Mouse (Mus musculus): ENCODE data around the gene Taok3. TPM values are rescaled to one million over a fixed set of nuclear protein-coding genes. Genes with fewer than 3 reads are reported as not detected.

Gene Taok3
- polyA plus RNA-seq (2016; fragmentation: Nextera tagmentation; extraction: Ambion mirVana): 12.0 and 16.8 TPM in 2 replicates

DNA sequence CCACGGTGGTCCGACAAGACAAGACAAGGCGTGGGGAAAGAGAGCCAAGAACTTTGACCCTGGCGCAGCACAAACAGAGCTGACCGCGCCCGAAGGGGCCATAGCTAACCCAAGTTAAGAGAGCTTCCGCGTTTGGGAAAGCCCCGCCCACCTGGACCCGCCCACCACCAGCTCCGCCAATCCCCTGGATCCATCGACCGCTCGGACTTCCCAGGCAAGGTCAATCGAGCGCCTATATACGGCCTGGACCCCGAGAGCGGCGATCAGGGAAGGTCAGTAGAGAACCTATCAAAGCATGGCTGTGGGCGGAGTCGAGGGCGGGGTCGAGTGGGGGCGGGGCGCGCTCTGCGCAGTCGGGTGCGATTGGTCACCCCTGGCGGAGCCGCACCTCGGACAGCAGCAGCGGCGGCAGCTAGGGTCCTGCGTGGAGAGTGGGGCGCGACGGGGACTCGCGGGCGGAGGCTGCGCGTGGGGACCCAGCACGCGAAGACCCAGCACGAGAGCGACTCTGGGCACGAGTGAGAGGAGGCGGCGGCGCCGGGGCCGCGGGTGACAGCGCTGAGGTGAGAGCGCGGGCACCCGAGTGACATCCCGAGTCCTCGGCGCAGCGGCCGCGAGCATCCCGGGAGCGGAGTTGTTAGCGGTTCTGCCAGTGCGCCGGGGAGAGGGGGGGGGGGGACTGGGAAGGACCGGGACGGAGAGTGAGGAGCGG is at the start of gene Taok3:
Taok3 (plus strand) TSS at position 353 of the 712 bp plus-strand sequence.
- Histone ChIP-seq H3K36me3 (no peaks in the 10 kb centered on the region), H3K27me3 (ENCODE audit: low read depth, poor library complexity, severe bottlenecking) (peaks cover 23% of the 10 kb centered on the region), H3K27ac (replicated peaks) (peak within 1 kb of the TSS; percentile 80), H3K4me1 (peaks cover 31% of the 10 kb centered on the region), H3K9me3 (replicated peaks) (no peaks in the 10 kb centered on the region), H3K4me3 (peak within 1 kb of the TSS; percentile 85)
- peak; percentile 100 for DNase-seq (ENCODE audit: low spot score)
- WGBS: under 1% methylated on average over 73 of the region's 74 CpGs

GRCm38 (mm10) chr5:117087718-117088117 is 32.2 kb upstream of the Taok3 start:
- Histone ChIP-seq H3K36me3 (peaks cover 22% of the 10 kb centered on the region), H3K27me3 (ENCODE audit: low read depth, poor library complexity, severe bottlenecking) (peaks cover 23% of the 10 kb centered on the region), H3K4me1 (peaks cover 28% of the 10 kb centered on the region), H3K9me3 (replicated peaks) (no peaks in the 10 kb centered on the region), H3K4me3 (peak overlapping the region; percentile 38), H3K27ac (replicated peaks) (no peak overlapping the region; the same call in 1 of the 2 replicates)
- WGBS: 5% methylated on average over 13 of the region's 13 CpGs
- peak; percentile 53 for DNase-seq (ENCODE audit: low spot score)

- Histone ChIP-seq H3K4me3 (no peak overlapping the region), H3K4me1 (peaks cover 28% of the 10 kb centered on the region), H3K9me3 (replicated peaks) (no peaks in the 10 kb centered on the region), H3K27ac (replicated peaks) (no peak overlapping the region), H3K27me3 (ENCODE audit: low read depth, poor library complexity, severe bottlenecking) (peaks cover 23% of the 10 kb centered on the region), H3K36me3 (peaks cover 36% of the 10 kb centered on the region)
- 62% methylated on average over 3 of the region's 3 CpGs for WGBS
- no peak for DNase-seq (ENCODE audit: low spot score)
Observed at GRCm38 (mm10) chr5:117089147-117089546, 30.8 kb upstream of the Taok3 start.

DNA sequence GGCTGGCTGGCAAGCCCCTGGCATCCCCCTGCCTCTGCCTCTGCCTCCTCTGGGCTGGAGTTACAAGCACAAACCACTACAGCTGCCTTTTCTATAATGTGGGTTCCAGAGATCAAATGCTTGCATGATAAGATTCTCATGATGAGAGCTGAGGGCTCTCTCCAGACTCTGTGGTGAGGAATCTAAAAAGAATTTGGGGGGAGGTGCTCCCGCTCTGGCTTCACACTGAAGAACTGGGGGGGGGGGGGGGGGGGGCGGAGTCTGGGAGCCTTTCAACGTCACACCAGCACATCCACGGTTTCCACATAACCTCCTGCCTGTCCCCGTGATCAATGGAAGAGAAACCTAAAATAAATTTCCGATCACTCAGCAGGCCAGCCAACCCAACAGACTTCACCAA is 30.1 kb upstream of the Taok3 start:
- Histone ChIP-seq H3K27me3 (ENCODE audit: low read depth, poor library complexity, severe bottlenecking) (peaks cover 23% of the 10 kb centered on the region), H3K36me3 (peaks cover 42% of the 10 kb centered on the region), H3K27ac (replicated peaks) (no peak overlapping the region), H3K4me1 (peaks cover 28% of the 10 kb centered on the region), H3K9me3 (replicated peaks) (no peaks in the 10 kb centered on the region), H3K4me3 (no peak overlapping the region)
- no peak for DNase-seq (ENCODE audit: low spot score)
- WGBS: 37% methylated on average over 6 of the region's 6 CpGs

GRCm38 (mm10) chr5:117094431-117094830 is 25.5 kb upstream of the Taok3 start:
- no peak overlapping the region for H3K4me3 ChIP-seq
- peak; percentile 38 for DNase-seq (ENCODE audit: low spot score)
- no peak overlapping the region for H3K27ac ChIP-seq (replicated peaks)
- H3K36me3 ChIP-seq: peaks cover 81% of the 10 kb centered on the region
- H3K9me3 ChIP-seq (replicated peaks): no peaks in the 10 kb centered on the region
- no peaks in the 10 kb centered on the region for H3K27me3 ChIP-seq (ENCODE audit: low read depth, poor library complexity, severe bottlenecking)
- 57% methylated on average over 7 of the region's 7 CpGs for WGBS
- peaks cover 15% of the 10 kb centered on the region for H3K4me1 ChIP-seq

GRCm38 (mm10) chr5:117096716-117097115 is 23.2 kb upstream of the Taok3 start:
- H3K27me3 ChIP-seq (ENCODE audit: low read depth, poor library complexity, severe bottlenecking): no peaks in the 10 kb centered on the region
- H3K27ac ChIP-seq (replicated peaks): no peak overlapping the region
- DNase-seq (ENCODE audit: low spot score): peak; percentile 43
- peaks cover 8% of the 10 kb centered on the region for H3K4me1 ChIP-seq
- no peak overlapping the region for H3K4me3 ChIP-seq
- WGBS: 61% methylated on average over 3 of the region's 3 CpGs
- H3K36me3 ChIP-seq: peaks cover 92% of the 10 kb centered on the region
- H3K9me3 ChIP-seq (replicated peaks): no peaks in the 10 kb centered on the region

- no peaks in the 10 kb centered on the region for H3K9me3 ChIP-seq (replicated peaks)
- H3K4me1 ChIP-seq: peaks cover 8% of the 10 kb centered on the region
- H3K36me3 ChIP-seq: peaks cover 92% of the 10 kb centered on the region
- no peak overlapping the region for H3K4me3 ChIP-seq
- 90% methylated on average over 5 of the region's 5 CpGs for WGBS
- H3K27me3 ChIP-seq (ENCODE audit: low read depth, poor library complexity, severe bottlenecking): no peaks in the 10 kb centered on the region
- H3K27ac ChIP-seq (replicated peaks): peak overlapping the region; percentile 38; the same call in 1 of the 2 replicates
- DNase-seq (ENCODE audit: low spot score): no peak
Observed at GRCm38 (mm10) chr5:117099008-117099407, 20.9 kb upstream of the Taok3 start.

GRCm38 (mm10) chr5:117099742-117100141 is 20.2 kb upstream of the Taok3 start:
- Histone ChIP-seq H3K27ac (replicated peaks) (no peak overlapping the region), H3K4me3 (no peak overlapping the region), H3K4me1 (peaks cover 8% of the 10 kb centered on the region), H3K27me3 (ENCODE audit: low read depth, poor library complexity, severe bottlenecking) (no peaks in the 10 kb centered on the region), H3K36me3 (peaks cover 92% of the 10 kb centered on the region), H3K9me3 (replicated peaks) (no peaks in the 10 kb centered on the region)
- DNase-seq (ENCODE audit: low spot score): no peak
- 89% methylated on average over 11 of the region's 11 CpGs for WGBS

- Histone ChIP-seq H3K9me3 (replicated peaks) (no peaks in the 10 kb centered on the region), H3K4me1 (peaks cover 5% of the 10 kb centered on the region), H3K27ac (replicated peaks) (no peak overlapping the region), H3K4me3 (no peak overlapping the region), H3K36me3 (peaks cover 100% of the 10 kb centered on the region), H3K27me3 (ENCODE audit: low read depth, poor library complexity, severe bottlenecking) (no peaks in the 10 kb centered on the region)
- no peak for DNase-seq (ENCODE audit: low spot score)
- WGBS: 96% methylated on average over 20 of the region's 20 CpGs
Observed at GRCm38 (mm10) chr5:117103194-117103929, 16.6 kb upstream of the Taok3 start.

DNA sequence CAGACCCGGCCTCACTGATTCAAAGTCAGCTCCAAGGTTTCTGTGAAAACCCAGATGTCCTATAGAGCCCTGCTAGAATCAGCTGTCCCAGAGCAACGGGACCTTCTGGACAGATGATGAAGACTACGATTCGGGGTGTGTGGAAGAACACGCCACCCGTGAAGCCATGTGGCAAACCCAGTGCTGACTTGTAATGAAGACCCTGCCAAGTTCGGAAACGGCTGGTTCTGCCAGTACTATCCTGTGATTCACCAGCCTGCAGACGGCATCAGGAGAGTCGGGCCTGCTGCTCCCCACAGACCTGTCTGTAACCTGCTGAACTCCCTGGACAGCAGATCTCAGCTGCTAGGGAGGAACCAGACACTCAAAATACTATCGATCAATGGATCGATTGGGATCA is 15.6 kb upstream of the Taok3 start:
- no peak overlapping the region for H3K27ac ChIP-seq (replicated peaks)
- 97% methylated on average over 12 of the region's 12 CpGs for WGBS
- no peaks in the 10 kb centered on the region for H3K9me3 ChIP-seq (replicated peaks)
- no peaks in the 10 kb centered on the region for H3K27me3 ChIP-seq (ENCODE audit: low read depth, poor library complexity, severe bottlenecking)
- no peak overlapping the region for H3K4me3 ChIP-seq
- peaks cover 100% of the 10 kb centered on the region for H3K36me3 ChIP-seq
- no peak for DNase-seq (ENCODE audit: low spot score)
- H3K4me1 ChIP-seq: no peaks in the 10 kb centered on the region

DNA sequence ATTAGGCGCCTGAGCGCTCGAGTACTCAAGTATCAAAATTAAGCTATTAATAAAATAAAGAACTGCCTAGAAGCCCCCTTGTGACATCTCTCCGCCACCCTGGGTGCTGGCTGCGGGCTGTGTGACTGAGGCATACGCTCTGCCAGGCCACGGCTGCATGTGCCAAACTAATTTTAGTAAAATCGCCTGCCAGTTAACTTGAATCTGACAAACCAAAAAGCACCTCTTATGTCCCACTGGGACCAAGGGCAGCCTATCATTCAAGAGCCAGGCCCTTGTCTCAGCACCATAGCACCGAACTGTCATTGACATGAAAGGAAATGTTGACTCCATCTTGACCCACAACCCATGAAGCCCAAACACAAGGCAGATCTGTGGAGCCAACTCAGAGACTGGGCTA is 14.2 kb upstream of the Taok3 start:
- H3K36me3 ChIP-seq: peaks cover 99% of the 10 kb centered on the region
- H3K4me1 ChIP-seq: no peaks in the 10 kb centered on the region
- no peak overlapping the region for H3K27ac ChIP-seq (replicated peaks)
- no peaks in the 10 kb centered on the region for H3K9me3 ChIP-seq (replicated peaks)
- no peak for DNase-seq (ENCODE audit: low spot score)
- H3K4me3 ChIP-seq: no peak overlapping the region
- no peaks in the 10 kb centered on the region for H3K27me3 ChIP-seq (ENCODE audit: low read depth, poor library complexity, severe bottlenecking)
- WGBS: 93% methylated on average over 9 of the region's 9 CpGs

- Histone ChIP-seq H3K36me3 (peaks cover 99% of the 10 kb centered on the region), H3K27ac (replicated peaks) (no peak overlapping the region), H3K4me1 (no peaks in the 10 kb centered on the region), H3K27me3 (ENCODE audit: low read depth, poor library complexity, severe bottlenecking) (no peaks in the 10 kb centered on the region), H3K9me3 (replicated peaks) (no peaks in the 10 kb centered on the region), H3K4me3 (no peak overlapping the region)
- DNase-seq (ENCODE audit: low spot score): no peak
- 94% methylated on average over 13 of the region's 13 CpGs for WGBS
Observed at GRCm38 (mm10) chr5:117108292-117108691, 11.6 kb upstream of the Taok3 start.

GRCm38 (mm10) chr5:117108731-117109130 is 11.2 kb upstream of the Taok3 start:
- peaks cover 99% of the 10 kb centered on the region for H3K36me3 ChIP-seq
- H3K27me3 ChIP-seq (ENCODE audit: low read depth, poor library complexity, severe bottlenecking): no peaks in the 10 kb centered on the region
- H3K4me1 ChIP-seq: no peaks in the 10 kb centered on the region
- no peak overlapping the region for H3K27ac ChIP-seq (replicated peaks)
- DNase-seq (ENCODE audit: low spot score): no peak
- no peaks in the 10 kb centered on the region for H3K9me3 ChIP-seq (replicated peaks)
- WGBS: 96% methylated on average over 13 of the region's 13 CpGs
- no peak overlapping the region for H3K4me3 ChIP-seq

Measured in midbrain, embryonic 10.5 days (tissue).